Mouse (Mus musculus) left cerebral cortex, adult 2 months (tissue): ENCODE results near the gene Klhl9. TPM values are rescaled to one million over a fixed set of nuclear protein-coding genes. Genes with fewer than 3 reads are reported as not detected.
A peak's percentile ranks its signal among the peaks of the same experiment; 100 is the strongest.

Experiments
- DNase-seq, 2 experiments: peaks; one replicate each; pipeline ENCODE4 v3.0.0; 2021 to 2022; ENCODE audit warnings: low spot score in 2 of 2, mixed read lengths in 1 of 2; ENCODE audit errors: extremely low spot score in 1 of 2
- H3K27ac ChIP-seq: fragments of 200-600 bp; 2 replicates; pipeline ENCODE4 v1.8.1; 2022
- H3K4me3 ChIP-seq: fragments of 200-600 bp; 2 replicates; pipeline ENCODE4 v1.8.1; 2022
- CTCF ChIP-seq: fragments of 200-600 bp; IDR thresholded peaks from 2 replicates; pipeline ENCODE4 v1.8.1; 2022; ENCODE audit warnings: antibody characterized with exemption, mild to moderate bottlenecking, moderate library complexity
- intact Hi-C: fragments of 180-260 bp; cut with DNase I; formaldehyde crosslinking; loops from one replicate; pipeline ENCODE4 v1.15.1; 2025
- total RNA-seq, 2 experiments: library from RNA; stranded (reverse); gene quantifications; 2 replicates each; pipeline ENCODE4 v1.2.3; 2021

Gene Klhl9
- total RNA-seq, 2 experiments from 2014 or later: 96.7 to 97.8 TPM

- intact Hi-C loops: no loop called here
- no peak overlapping the region for H3K4me3 ChIP-seq
- no peak for TF ChIP-seq CTCF
- no peak overlapping the region for H3K27ac ChIP-seq
- DNase-seq: no peak
Measured at GRCm38 (mm10) chr4:88749926-88750325, 27.7 kb upstream of the Klhl9 start.

- no peak for DNase-seq
- Histone ChIP-seq H3K27ac (no peak overlapping the region), H3K4me3 (no peak overlapping the region)
- no peak for TF ChIP-seq CTCF
- intact Hi-C loops: no loop called here
Measured at GRCm38 (mm10) chr4:88744207-88744606, 21.9 kb upstream of the Klhl9 start.

- no peak overlapping the region for H3K4me3 ChIP-seq
- DNase-seq: no peak
- intact Hi-C loops: no loop called here
- H3K27ac ChIP-seq: no peak overlapping the region
- peak; percentile 23 for TF ChIP-seq CTCF
Measured at GRCm38 (mm10) chr4:88742771-88743371, 20.6 kb upstream of the Klhl9 start.

GRCm38 (mm10) chr4:88741426-88741825 is 19.2 kb upstream of the Klhl9 start:
- H3K27ac ChIP-seq: no peak overlapping the region
- intact Hi-C loops: no loop called here
- no peak for TF ChIP-seq CTCF
- H3K4me3 ChIP-seq: no peak overlapping the region
- DNase-seq: no peak

GRCm38 (mm10) chr4:88739036-88739435 is 16.8 kb upstream of the Klhl9 start:
- H3K27ac ChIP-seq: no peak overlapping the region
- no peak for TF ChIP-seq CTCF
- H3K4me3 ChIP-seq: no peak overlapping the region
- intact Hi-C loops: no loop called here
- DNase-seq: no peak

GRCm38 (mm10) chr4:88738480-88738879 is 16.2 kb upstream of the Klhl9 start:
- Histone ChIP-seq H3K27ac (no peak overlapping the region), H3K4me3 (no peak overlapping the region)
- intact Hi-C loops: no loop called here
- TF ChIP-seq CTCF: peak; percentile 88
- DNase-seq: peak; percentile 41 to 52

GRCm38 (mm10) chr4:88727324-88727723 is 5.1 kb upstream of the Klhl9 start:
- peak; percentile 56 for TF ChIP-seq CTCF
- H3K4me3 ChIP-seq: no peak overlapping the region
- DNase-seq: no peak

GRCm38 (mm10) chr4:88726727-88727126 is 4.5 kb upstream of the Klhl9 start:
- intact Hi-C loops: loop anchor here (2.0 kb wide), 1 partner anchor 30 kb away; no protein-coding TSS in a partner anchor
- Histone ChIP-seq H3K27ac (no peak overlapping the region), H3K4me3 (no peak overlapping the region)
- no peak for TF ChIP-seq CTCF
- DNase-seq: no peak

More at GRCm38 (mm10) chr4:88727324-88727723, 5.1 kb upstream of the Klhl9 start:
- intact Hi-C loops: loop anchor here (2.0 kb wide), 1 partner anchor 31 kb away; no protein-coding TSS in a partner anchor
- no peak overlapping the region for H3K27ac ChIP-seq

GRCm38 (mm10) chr4:88723497-88724090 is 1.3 kb upstream of the Klhl9 start:
- intact Hi-C loops: no loop called here
- no peak overlapping the region for H3K27ac ChIP-seq

GRCm38 (mm10) chr4:88718715-88719114 is 3.5 kb downstream of the Klhl9 start:
- H3K27ac ChIP-seq: no peak overlapping the region
- H3K4me3 ChIP-seq: peak overlapping the region; percentile 99
- DNase-seq: no peak
- intact Hi-C loops: no loop called here
- no peak for TF ChIP-seq CTCF

More at GRCm38 (mm10) chr4:88723497-88724090, 1.3 kb upstream of the Klhl9 start:
- TF ChIP-seq CTCF: no peak
- H3K4me3 ChIP-seq: no peak overlapping the region
- DNase-seq: no peak

- TF ChIP-seq CTCF: no peak
Measured at GRCm38 (mm10) chr4:88715059-88715458, 7.2 kb downstream of the Klhl9 start.

GRCm38 (mm10) chr4:88714281-88714680 is 8.0 kb downstream of the Klhl9 start:
- TF ChIP-seq CTCF: no peak
- H3K4me3 ChIP-seq: no peak overlapping the region
- no peak overlapping the region for H3K27ac ChIP-seq
- DNase-seq: no peak
- intact Hi-C loops: no loop called here

More at GRCm38 (mm10) chr4:88715059-88715458, 7.2 kb downstream of the Klhl9 start:
- intact Hi-C loops: no loop called here
- H3K4me3 ChIP-seq: no peak overlapping the region
- no peak overlapping the region for H3K27ac ChIP-seq
- no peak for DNase-seq
